Mouse (Mus musculus): ENCODE data around the gene Evl. TPM values are rescaled to one million over a fixed set of nuclear protein-coding genes. Genes with fewer than 3 reads are reported as not detected.
A peak's percentile ranks its signal among the peaks of the same experiment; 100 is the strongest.

The Evl gene
- polyA plus RNA-seq, 1 experiment = 80.6 TPM

DNA sequence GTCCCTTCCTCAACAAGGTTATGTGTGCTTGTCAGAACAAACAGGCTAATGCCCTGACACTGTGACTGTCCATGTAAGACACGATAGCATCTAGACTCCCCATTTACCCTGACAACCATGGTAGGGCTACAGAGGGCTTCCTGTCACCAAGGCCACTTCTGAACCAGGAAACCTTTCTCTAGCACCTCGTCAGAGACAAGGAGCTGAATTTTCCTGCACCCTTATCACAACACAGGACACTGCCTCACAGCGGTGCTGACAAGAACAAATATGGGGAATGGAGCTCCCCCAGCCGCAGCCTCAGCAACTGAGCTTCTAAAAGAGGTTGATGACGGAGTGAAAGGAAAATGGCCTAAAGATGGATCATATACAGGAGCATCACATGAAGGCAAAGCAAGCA is 82.9 kb downstream of the Evl start:
- no peak for TF ChIP-seq CTCF (IDR thresholded peaks at IDR 0.05; ENCODE audit: control insufficient read depth, insufficient read depth, low read length)
- TF ChIP-seq POLR2A (IDR thresholded peaks at IDR 0.05; ENCODE audit: borderline replicate concordance, control insufficient read depth, low read depth, low read length) = no peak
- 65% methylated on average over 5 of the region's 5 CpGs for WGBS
- peaks cover 9% of the 10 kb centered on the region; the same call in 1 of the 2 replicates for H3K4me1 ChIP-seq (ENCODE audit: control insufficient read depth, insufficient read depth, low read length)
- peak overlapping the region; percentile 12 for H3K4me3 ChIP-seq (replicated peaks; ENCODE audit: control insufficient read depth, low read depth, low read length)
- no peak overlapping the region for H3K27ac ChIP-seq (ENCODE audit: control insufficient read depth, insufficient read depth, low read depth, low read length, poor library complexity)

DNA sequence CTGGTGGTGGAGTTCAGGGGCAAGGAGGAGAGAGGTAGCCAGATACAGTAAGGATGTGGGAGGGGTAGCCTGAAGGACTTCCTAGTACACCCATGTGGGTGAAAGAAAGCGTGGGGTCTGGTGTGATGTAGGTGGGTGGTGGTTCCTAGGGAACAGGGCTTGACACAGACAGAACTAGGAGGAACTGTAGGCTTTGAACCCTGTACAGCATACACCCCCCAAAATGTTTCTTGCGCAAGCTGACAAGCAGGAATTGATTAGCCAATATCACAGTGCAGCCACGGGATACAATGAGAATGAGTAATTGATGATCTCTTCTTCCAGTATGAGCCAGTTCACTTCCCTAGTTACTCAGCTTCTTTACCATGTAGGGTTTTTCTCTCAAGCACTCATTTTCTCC is 84.6 kb downstream of the Evl start:
- no peak for TF ChIP-seq POLR2A (IDR thresholded peaks at IDR 0.05; ENCODE audit: borderline replicate concordance, control insufficient read depth, low read depth, low read length)
- no peak for TF ChIP-seq CTCF (IDR thresholded peaks at IDR 0.05; ENCODE audit: control insufficient read depth, insufficient read depth, low read length)
- Histone ChIP-seq H3K4me1 (ENCODE audit: control insufficient read depth, insufficient read depth, low read length) (peaks cover 7% of the 10 kb centered on the region; the same call in 1 of the 2 replicates), H3K27ac (ENCODE audit: control insufficient read depth, insufficient read depth, low read depth, low read length, poor library complexity) (no peak overlapping the region), H3K4me3 (replicated peaks; ENCODE audit: control insufficient read depth, low read depth, low read length) (no peak overlapping the region)
- 43% methylated on average over 3 of the region's 3 CpGs for WGBS

DNA sequence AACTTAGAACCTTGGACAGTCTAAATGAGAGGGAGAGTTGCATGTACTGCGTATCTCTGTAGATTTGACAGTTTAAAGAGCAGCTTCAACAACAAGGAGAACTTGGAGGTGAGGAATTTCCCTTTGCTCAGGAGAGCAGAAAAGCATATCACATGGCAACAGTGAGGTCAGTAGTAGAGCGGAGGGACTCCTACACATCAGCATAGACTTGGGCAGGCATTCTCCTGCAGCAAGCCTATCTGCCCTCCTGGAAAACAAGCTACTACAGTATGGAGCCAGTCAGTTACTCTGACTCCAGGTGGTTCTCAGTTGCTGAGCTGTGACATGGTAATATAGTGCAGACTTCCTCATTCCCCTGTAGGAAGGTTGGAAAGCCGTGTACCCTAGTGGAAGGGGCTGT is 87.5 kb downstream of the Evl start:
- TF ChIP-seq POLR2A (IDR thresholded peaks at IDR 0.05; ENCODE audit: borderline replicate concordance, control insufficient read depth, low read depth, low read length) (no peak), CTCF (IDR thresholded peaks at IDR 0.05; ENCODE audit: control insufficient read depth, insufficient read depth, low read length) (no peak)
- 58% methylated on average over 3 of the region's 3 CpGs for WGBS
- Histone ChIP-seq H3K27ac (ENCODE audit: control insufficient read depth, insufficient read depth, low read depth, low read length, poor library complexity) (no peak overlapping the region), H3K4me1 (ENCODE audit: control insufficient read depth, insufficient read depth, low read length) (peaks cover 6% of the 10 kb centered on the region; the same call in 1 of the 2 replicates), H3K4me3 (replicated peaks; ENCODE audit: control insufficient read depth, low read depth, low read length) (no peak overlapping the region)

DNA sequence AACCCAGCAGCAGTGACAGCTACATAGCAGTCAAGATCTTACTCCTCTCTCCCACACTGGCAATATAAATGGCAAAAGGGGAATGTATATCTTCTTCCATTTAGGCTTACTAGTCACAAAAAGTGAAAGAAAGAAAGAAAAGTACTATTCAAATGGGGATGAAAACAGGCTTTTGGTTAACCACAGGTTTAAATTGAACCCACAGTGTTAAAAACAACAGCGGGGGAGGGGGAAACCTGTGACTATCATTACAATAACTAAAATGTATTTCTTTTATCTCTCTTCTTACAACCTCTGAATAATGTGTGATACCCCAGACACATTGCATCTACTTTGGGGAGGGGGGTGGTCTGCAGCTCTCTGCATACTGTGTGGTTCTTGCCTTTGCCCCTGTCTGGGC is 91.7 kb downstream of the Evl start:
- TF ChIP-seq CTCF (IDR thresholded peaks at IDR 0.05; ENCODE audit: control insufficient read depth, insufficient read depth, low read length) (no peak), POLR2A (IDR thresholded peaks at IDR 0.05; ENCODE audit: borderline replicate concordance, control insufficient read depth, low read depth, low read length) (no peak)
- no peak overlapping the region for H3K4me3 ChIP-seq (replicated peaks; ENCODE audit: control insufficient read depth, low read depth, low read length)
- 62% methylated on average over 1 of the region's 1 CpGs for WGBS
- H3K4me1 ChIP-seq (ENCODE audit: control insufficient read depth, insufficient read depth, low read length) = peaks cover 4% of the 10 kb centered on the region; the same call in 1 of the 2 replicates
- peak overlapping the region; percentile 12; the same call in 1 of the 2 replicates for H3K27ac ChIP-seq (ENCODE audit: control insufficient read depth, insufficient read depth, low read depth, low read length, poor library complexity)

DNA sequence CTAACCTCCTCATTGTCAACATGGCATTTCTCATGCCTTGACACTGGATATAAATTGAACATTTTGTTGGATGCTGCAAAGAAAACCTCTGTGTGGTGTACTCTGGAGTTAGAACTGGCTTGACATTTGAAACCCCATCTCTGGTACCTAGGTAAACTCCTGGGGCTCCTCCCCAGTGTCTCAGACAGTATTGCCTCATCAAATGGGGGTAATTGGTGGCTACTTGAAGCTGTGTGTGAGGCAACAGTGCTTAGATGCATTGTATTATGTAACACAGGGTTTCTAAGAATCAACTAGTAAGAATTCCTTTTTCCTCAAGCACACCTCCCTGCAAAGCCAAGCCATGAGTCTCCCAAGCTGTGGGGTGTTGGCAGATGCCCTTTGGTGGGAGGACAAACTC is 93.3 kb downstream of the Evl start:
- TF ChIP-seq CTCF (IDR thresholded peaks at IDR 0.05; ENCODE audit: control insufficient read depth, insufficient read depth, low read length) = no peak
- TF ChIP-seq POLR2A (IDR thresholded peaks at IDR 0.05; ENCODE audit: borderline replicate concordance, control insufficient read depth, low read depth, low read length) = no peak

DNA sequence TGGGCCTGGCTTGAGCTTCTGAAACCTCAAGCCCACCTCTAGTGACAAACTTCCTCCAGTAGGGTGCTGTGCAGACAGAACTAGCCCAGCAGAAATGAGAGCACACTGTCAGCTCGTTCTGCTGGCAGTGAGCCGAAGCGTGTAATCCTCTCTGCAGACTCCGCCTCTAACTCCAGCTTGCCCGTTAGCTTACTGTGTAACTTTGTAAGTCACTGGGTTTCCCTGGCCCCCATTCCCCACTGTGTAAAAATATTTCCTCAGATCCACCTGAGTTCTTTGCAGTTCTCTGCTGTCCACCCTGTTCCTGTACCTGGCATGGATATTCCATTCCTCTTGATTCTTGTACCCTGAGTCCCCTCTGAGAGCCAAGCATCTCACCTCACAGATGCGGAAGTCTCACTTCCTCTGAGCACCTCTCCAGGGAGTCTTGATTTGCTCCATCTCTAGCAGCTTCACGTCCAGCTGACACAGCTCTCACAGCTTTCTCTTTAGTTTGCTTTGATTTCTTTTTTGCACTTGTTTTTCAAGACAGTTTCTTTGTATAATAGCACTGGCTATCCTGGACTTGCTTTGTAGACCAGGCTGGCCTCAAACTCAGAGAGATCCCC is 96.6 kb downstream of the Evl start:
- H3K4me1 ChIP-seq (ENCODE audit: control insufficient read depth, insufficient read depth, low read length) = peaks cover 8% of the 10 kb centered on the region
- H3K27ac ChIP-seq (ENCODE audit: control insufficient read depth, insufficient read depth, low read depth, low read length, poor library complexity) = peak overlapping the region; percentile 2; the same call in 1 of the 2 replicates
- H3K4me3 ChIP-seq (replicated peaks; ENCODE audit: control insufficient read depth, low read depth, low read length) = no peak overlapping the region
- TF ChIP-seq CTCF (IDR thresholded peaks at IDR 0.05; ENCODE audit: control insufficient read depth, insufficient read depth, low read length) (no peak), POLR2A (IDR thresholded peaks at IDR 0.05; ENCODE audit: borderline replicate concordance, control insufficient read depth, low read depth, low read length) (no peak)
- WGBS = 39% methylated on average over 7 of the region's 7 CpGs

More for the DNA sequence above, 93.3 kb downstream of the Evl start:
- peaks cover 5% of the 10 kb centered on the region; the same call in 1 of the 2 replicates for H3K4me1 ChIP-seq (ENCODE audit: control insufficient read depth, insufficient read depth, low read length)
- no peak overlapping the region for H3K4me3 ChIP-seq (replicated peaks; ENCODE audit: control insufficient read depth, low read depth, low read length)
- no peak overlapping the region for H3K27ac ChIP-seq (ENCODE audit: control insufficient read depth, insufficient read depth, low read depth, low read length, poor library complexity)

DNA sequence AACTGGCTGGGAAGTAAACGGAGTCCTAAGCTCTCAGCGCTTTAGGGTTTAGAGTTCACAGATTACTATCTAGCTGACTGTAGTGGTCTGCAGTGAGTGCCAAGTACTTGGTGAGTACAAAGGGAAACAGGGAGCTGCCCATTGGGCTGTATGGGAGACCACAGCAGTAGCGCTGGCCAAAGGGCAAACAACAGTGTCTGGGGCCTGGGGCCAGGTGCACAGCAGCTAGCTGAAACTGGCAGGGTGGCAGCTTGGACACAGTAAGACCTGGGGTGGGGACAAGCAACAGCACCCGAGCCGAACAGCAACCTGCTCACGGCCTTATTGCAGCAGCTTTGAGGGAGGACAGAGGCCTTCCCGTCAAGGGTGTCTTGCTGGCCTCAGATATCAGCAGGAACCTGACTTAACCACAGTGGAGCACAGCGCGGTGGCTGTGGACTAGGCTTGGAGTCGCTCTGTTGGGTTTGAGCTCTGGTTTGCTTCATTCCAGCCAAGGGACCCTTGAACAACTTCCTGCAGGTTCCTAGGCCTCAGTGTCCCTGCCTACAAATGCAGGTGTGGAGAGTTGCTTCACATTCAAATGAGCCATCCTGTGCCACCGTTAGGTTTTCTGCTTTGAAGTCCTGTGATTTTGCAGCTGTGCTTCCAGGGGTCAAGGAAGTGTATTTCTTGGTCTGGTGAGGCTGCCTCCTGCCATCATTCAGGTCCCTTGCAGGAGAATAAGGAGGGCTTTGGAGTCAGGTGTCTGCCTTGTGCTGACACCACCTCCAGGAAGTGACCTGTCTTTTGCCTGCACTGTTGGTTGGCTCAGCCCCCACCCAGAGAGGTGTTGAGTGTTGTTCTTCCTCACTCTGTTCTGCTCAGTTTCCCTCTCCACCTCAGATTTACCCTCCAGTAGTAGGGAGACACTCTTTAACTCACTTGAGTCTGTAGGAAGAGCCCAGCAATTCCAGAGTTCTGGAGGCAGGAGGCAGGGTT is 99.1 kb downstream of the Evl start:
- Histone ChIP-seq H3K4me3 (replicated peaks; ENCODE audit: control insufficient read depth, low read depth, low read length) (no peak overlapping the region), H3K4me1 (ENCODE audit: control insufficient read depth, insufficient read depth, low read length) (peaks cover 6% of the 10 kb centered on the region), H3K27ac (ENCODE audit: control insufficient read depth, insufficient read depth, low read depth, low read length, poor library complexity) (no peak overlapping the region)
- WGBS = 21% methylated on average over 11 of the region's 11 CpGs
- TF ChIP-seq POLR2A (IDR thresholded peaks at IDR 0.05; ENCODE audit: borderline replicate concordance, control insufficient read depth, low read depth, low read length) (no peak; the same call in 1 of the 2 replicates), CTCF (IDR thresholded peaks at IDR 0.05; ENCODE audit: control insufficient read depth, insufficient read depth, low read length) (no peak)

DNA sequence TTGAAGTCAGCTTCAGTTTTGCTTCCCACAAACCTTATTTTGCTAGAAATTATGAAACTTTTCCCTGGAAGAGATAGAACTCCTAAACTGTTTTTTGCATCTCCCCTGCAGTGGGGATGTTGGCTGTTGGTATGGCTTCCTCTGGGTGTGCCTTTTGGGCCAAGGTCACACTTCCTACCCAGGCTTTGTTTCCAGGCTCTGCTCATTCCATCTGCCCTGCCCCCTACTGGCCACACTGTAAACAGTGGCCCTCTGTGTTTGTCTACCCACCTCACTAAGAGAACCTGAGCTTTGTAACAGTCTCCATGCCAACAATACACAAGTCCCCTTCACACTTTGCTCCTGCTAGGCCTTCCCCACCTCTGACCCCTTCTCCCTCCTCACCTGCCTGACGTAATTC is 102.8 kb downstream of the Evl start:
- H3K4me3 ChIP-seq (replicated peaks; ENCODE audit: control insufficient read depth, low read depth, low read length) = no peak overlapping the region
- WGBS = 67% methylated on average over 1 of the region's 1 CpGs
- peaks cover 3% of the 10 kb centered on the region for H3K4me1 ChIP-seq (ENCODE audit: control insufficient read depth, insufficient read depth, low read length)
- no peak overlapping the region for H3K27ac ChIP-seq (ENCODE audit: control insufficient read depth, insufficient read depth, low read depth, low read length, poor library complexity)
- no peak for TF ChIP-seq POLR2A (IDR thresholded peaks at IDR 0.05; ENCODE audit: borderline replicate concordance, control insufficient read depth, low read depth, low read length)
- TF ChIP-seq CTCF (IDR thresholded peaks at IDR 0.05; ENCODE audit: control insufficient read depth, insufficient read depth, low read length) = peak; percentile 77
